Mouse (Mus musculus): ENCODE results near the gene Dcxr.

DNA sequence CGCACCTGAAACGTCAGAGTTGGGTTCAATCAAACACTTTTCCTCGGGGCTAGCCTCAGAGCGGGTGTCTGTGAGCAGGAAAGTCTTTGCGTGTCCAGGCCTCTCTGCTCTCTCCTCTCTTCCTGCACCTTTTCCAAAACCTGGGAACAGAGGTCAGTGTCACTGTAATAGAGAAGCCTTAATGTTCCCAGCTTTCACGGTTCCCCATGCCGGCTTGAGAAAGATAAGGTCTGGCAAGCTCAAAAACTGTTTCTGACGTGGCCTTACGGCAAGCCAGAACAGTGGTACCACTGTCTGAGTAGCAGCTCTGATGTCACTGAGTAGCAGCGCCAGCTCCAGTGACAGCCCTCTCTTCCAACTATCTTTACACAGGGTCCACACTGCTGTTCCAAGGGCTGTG is 12.5 kb downstream of the Dcxr start:
- TF ChIP-seq CTCF (IDR thresholded peaks at IDR 0.05; ENCODE audit: control insufficient read depth, insufficient read depth, insufficient replicate concordance, low read depth, low read length): no peak
- TF ChIP-seq POLR2A (IDR thresholded peaks at IDR 0.05; ENCODE audit: control insufficient read depth, low read depth, low read length): no peak

Measured in testis, adult 2 months (tissue).